Mouse (Mus musculus) ES-Bruce4 (cell line): ENCODE measurements around the gene Olfr495.

Experiments used
- CTCF ChIP-seq: IDR thresholded peaks from one replicate; pipeline ENCODE4 v1.8.1; 2011; ENCODE audit warnings: low read depth, low read length
- EP300 ChIP-seq: IDR thresholded peaks from 2 replicates; pipeline ENCODE4 v1.6.1; 2011; ENCODE audit warnings: low read depth, low read length; ENCODE audit not compliant: insufficient read depth
- POLR2A ChIP-seq: IDR thresholded peaks from one replicate; pipeline ENCODE4 v1.8.1; 2011; ENCODE audit warnings: low read length; ENCODE audit not compliant: insufficient read depth

GRCm38 (mm10) chr7:108420121-108420520, 27.2 kb downstream of the Olfr495 start, which contains the start of gene Olfr497:
- no peak for TF ChIP-seq POLR2A
- no peak for TF ChIP-seq CTCF
- no peak for TF ChIP-seq EP300
